Mouse (Mus musculus): ENCODE results near the gene Piezo1. TPM values are rescaled to one million over a fixed set of nuclear protein-coding genes. Genes with fewer than 3 reads are reported as not detected.

The Piezo1 gene
- polyA plus RNA-seq, 1 experiment = 7.6 TPM

DNA sequence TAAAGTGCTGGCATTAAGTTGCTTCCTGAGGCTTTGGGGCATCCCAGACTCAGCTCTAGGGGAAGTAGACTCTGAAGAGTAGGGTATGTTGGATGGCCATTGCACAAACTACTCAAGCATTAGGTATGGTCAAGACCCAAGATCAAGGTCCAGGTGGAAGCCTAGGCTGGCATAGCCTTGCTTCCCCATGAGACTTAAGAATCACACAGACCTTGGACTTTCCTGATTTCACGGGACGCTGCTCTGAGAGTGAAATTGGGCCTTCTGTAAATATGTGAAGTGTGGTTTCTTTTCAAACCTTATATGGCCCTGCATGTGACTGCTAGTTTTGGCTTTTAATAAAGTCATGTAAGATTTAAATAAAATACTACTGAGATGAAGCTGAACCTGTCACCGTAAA lies 21.6 kb upstream of the Piezo1 start:
- H3K4me1 ChIP-seq (ENCODE audit: control insufficient read depth, insufficient read depth, low read length) = no peaks in the 10 kb centered on the region
- no peak overlapping the region for H3K4me3 ChIP-seq (ENCODE audit: insufficient read depth, low read length)
- TF ChIP-seq POLR2A (IDR thresholded peaks at IDR 0.05; ENCODE audit: extremely low read depth, insufficient read depth, low read length) (no peak), CTCF (IDR thresholded peaks at IDR 0.05; ENCODE audit: extremely low read depth, insufficient read depth, low read length) (no peak)
- no peak overlapping the region for H3K27ac ChIP-seq (ENCODE audit: insufficient read depth, low read length)

DNA sequence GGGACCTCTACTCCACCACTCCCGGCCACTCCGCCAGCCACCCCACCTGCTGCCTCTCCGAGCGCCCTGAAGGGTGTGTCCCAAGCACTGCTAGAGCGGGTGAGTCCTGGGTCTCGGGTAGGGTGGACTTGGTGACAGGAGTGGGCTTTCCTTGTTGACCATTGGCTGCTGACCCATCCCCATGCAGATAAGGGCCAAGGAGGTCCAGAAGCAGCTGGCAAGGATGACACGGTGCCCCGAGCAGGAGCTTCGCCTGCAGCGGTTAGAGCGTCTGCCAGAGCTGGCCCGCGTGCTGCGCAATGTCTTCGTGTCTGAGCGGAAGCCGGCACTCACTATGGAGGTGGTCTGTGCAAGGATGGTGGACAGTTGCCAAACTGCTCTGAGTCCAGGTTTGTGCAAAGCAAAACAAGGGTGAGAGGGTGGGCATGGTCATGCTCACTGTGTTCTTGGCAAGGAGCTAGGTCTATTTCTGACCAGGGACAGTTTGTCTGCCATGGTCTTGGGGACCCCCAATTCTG lies 20.7 kb upstream of the Piezo1 start:
- TF ChIP-seq POLR2A (IDR thresholded peaks at IDR 0.05; ENCODE audit: extremely low read depth, insufficient read depth, low read length) = no peak
- no peak for TF ChIP-seq CTCF (IDR thresholded peaks at IDR 0.05; ENCODE audit: extremely low read depth, insufficient read depth, low read length)
- H3K4me1 ChIP-seq (ENCODE audit: control insufficient read depth, insufficient read depth, low read length) = peaks cover 2% of the 10 kb centered on the region; the same call in 1 of the 2 replicates
- no peak overlapping the region for H3K27ac ChIP-seq (ENCODE audit: insufficient read depth, low read length)
- no peak overlapping the region for H3K4me3 ChIP-seq (ENCODE audit: insufficient read depth, low read length)

DNA sequence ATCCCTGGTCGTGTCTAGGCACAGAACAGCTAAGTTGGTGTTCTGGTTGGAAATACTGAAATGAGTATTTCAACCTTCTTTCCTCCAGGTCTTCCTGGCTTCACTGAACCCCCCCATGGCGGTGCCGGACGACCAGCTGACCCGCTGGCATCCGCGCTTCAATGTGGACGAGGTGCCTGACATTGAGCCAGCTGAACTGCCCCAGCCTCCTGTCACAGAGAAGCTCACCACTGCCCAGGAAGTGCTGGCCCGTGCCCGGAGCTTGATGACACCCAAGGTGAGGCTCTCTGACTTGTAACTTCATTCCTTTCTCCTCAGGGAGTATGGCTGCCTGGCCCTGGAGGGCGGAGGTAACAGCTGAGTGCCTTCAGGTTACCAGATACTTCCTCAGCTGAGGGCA lies 20.0 kb upstream of the Piezo1 start:
- H3K4me3 ChIP-seq (ENCODE audit: insufficient read depth, low read length) = no peak overlapping the region
- no peak for TF ChIP-seq POLR2A (IDR thresholded peaks at IDR 0.05; ENCODE audit: extremely low read depth, insufficient read depth, low read length)
- TF ChIP-seq CTCF (IDR thresholded peaks at IDR 0.05; ENCODE audit: extremely low read depth, insufficient read depth, low read length) = no peak
- H3K4me1 ChIP-seq (ENCODE audit: control insufficient read depth, insufficient read depth, low read length) = peaks cover 2% of the 10 kb centered on the region; the same call in 1 of the 2 replicates
- H3K27ac ChIP-seq (ENCODE audit: insufficient read depth, low read length) = no peak overlapping the region

DNA sequence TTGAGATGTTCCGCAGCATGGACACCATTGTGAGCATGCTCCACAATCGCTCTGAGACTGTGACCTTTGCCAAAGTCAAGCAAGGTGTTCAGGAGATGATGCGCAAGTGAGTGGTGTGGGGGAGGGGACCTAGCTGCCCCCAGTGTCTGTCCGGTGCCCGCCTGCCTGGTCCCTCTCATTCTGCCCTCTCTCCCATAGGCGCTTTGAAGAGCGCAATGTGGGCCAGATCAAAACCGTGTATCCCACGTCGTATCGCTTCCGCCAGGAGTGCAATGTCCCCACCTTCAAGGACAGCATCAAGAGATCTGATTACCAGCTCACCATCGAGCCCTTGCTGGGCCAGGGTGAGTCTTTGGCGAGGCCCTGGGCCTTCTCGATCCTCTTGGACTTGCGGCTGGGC lies 18.9 kb upstream of the Piezo1 start:
- no peak for TF ChIP-seq POLR2A (IDR thresholded peaks at IDR 0.05; ENCODE audit: extremely low read depth, insufficient read depth, low read length)
- TF ChIP-seq CTCF (IDR thresholded peaks at IDR 0.05; ENCODE audit: extremely low read depth, insufficient read depth, low read length) = no peak
- H3K4me1 ChIP-seq (ENCODE audit: control insufficient read depth, insufficient read depth, low read length) = peaks cover 2% of the 10 kb centered on the region; the same call in 1 of the 2 replicates
- no peak overlapping the region for H3K4me3 ChIP-seq (ENCODE audit: insufficient read depth, low read length)
- no peak overlapping the region for H3K27ac ChIP-seq (ENCODE audit: insufficient read depth, low read length)

DNA sequence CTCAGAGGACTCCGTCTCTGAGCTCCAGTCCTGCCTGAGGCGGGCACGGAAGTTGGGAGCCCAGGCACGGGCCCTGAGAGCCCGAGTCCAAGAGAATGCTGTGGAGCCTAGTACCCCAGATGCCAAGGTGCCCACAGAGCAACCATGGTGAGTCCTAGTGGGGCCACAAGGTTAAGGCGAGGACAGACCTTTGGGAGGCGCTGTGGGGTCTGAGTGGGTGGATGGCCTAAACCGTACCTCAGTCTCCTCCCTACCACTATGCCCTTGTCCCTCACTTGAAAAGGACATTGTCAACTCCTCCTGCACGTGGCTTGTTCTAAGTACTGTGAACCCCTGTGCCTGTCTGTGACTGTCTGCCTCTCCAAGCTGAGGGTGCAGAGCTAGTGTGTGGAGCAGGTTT lies 18.2 kb upstream of the Piezo1 start:
- H3K27ac ChIP-seq (ENCODE audit: insufficient read depth, low read length) = no peak overlapping the region
- TF ChIP-seq POLR2A (IDR thresholded peaks at IDR 0.05; ENCODE audit: extremely low read depth, insufficient read depth, low read length) (no peak), CTCF (IDR thresholded peaks at IDR 0.05; ENCODE audit: extremely low read depth, insufficient read depth, low read length) (no peak)
- H3K4me1 ChIP-seq (ENCODE audit: control insufficient read depth, insufficient read depth, low read length) = peaks cover 2% of the 10 kb centered on the region; the same call in 1 of the 2 replicates
- no peak overlapping the region for H3K4me3 ChIP-seq (ENCODE audit: insufficient read depth, low read length)

DNA sequence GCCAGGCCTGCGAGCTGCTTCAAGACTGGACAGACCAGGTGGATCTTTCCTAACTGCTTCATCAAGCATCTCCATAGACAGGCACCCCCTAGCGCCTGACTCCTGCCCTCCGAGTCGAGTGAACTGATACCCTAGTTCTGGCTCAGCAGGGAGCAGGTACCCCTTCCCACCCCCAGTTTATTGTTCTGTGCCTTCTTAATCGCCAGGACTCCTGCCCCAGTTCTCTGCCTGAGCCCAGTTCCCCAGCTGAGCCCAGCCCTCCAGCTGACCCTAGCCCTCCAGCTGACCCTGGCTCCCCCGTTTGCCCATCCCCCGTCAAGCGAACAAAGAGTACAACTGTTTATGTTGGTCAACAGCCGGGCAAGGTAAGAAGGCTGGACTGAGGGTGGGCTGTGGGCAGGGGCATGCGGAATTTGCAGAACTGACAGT lies 17.8 kb upstream of the Piezo1 start:
- Histone ChIP-seq H3K4me3 (ENCODE audit: insufficient read depth, low read length) (no peak overlapping the region), H3K27ac (ENCODE audit: insufficient read depth, low read length) (no peak overlapping the region), H3K4me1 (ENCODE audit: control insufficient read depth, insufficient read depth, low read length) (peaks cover 2% of the 10 kb centered on the region; the same call in 1 of the 2 replicates)
- TF ChIP-seq POLR2A (IDR thresholded peaks at IDR 0.05; ENCODE audit: extremely low read depth, insufficient read depth, low read length) (no peak), CTCF (IDR thresholded peaks at IDR 0.05; ENCODE audit: extremely low read depth, insufficient read depth, low read length) (no peak)

DNA sequence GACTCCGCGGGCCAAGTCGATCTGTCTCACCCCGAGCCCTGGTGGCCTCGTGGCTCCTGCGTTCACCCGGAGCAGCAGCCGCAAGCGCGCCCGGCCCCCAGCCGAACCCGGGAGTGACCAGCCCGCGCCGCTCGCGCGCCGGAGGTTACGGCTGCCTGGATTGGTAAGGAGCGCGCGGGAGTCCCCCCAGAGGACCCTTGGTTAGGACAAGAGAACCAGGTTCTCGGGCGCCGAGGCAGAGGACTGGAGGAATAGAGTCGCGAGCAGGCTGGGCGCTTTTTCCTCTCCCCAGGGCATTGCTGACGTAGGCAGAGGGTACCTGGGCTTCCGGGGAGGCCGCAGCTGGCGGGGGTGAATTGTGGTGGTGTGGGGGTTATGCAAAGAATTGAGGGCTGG lies 17.0 kb upstream of the Piezo1 start:
- peaks cover 2% of the 10 kb centered on the region; the same call in 1 of the 2 replicates for H3K4me1 ChIP-seq (ENCODE audit: control insufficient read depth, insufficient read depth, low read length)
- no peak for TF ChIP-seq CTCF (IDR thresholded peaks at IDR 0.05; ENCODE audit: extremely low read depth, insufficient read depth, low read length)
- no peak for TF ChIP-seq POLR2A (IDR thresholded peaks at IDR 0.05; ENCODE audit: extremely low read depth, insufficient read depth, low read length)
- H3K27ac ChIP-seq (ENCODE audit: insufficient read depth, low read length) = no peak overlapping the region
- peak overlapping the region; percentile 53 for H3K4me3 ChIP-seq (ENCODE audit: insufficient read depth, low read length)

DNA sequence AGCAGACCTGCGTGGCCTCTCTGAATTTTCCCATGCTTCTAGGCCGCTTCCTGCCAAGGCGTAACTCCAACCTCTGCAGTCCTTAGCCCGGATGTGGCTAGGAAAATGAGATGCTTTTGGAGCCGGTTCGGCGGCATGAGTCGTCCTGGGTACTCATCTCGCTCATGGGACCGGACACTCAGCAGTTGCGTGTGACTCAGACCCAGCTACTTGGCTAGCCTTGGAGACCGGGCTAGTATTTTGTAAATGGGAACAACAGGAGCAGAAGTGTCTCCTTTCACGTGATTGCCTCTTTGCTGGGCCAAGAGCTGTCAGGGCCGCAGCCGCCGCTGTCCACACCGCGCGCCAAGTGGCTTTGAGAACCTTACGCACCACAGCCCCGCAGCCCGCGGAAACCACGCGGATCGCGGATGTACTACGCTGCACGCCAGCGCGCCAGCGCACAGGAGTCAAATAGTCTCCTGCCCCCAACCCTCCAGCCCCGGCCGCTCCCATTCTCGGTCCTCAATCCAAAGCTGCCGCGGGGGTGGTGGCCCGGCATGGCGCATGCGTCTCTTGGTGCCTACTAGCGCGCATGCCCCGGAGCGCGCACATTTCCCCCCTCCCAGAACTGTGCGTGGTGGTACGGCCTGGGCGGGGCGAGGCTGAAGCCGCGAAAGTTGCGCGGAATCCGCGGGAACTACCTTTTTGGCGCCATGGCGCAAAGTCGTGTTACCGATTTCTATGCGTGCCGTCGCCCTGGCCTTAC lies 16.4 kb upstream of the Piezo1 start, which contains the start of gene Cdt1:
Cdt1 (plus strand) TSS at position 655 of the 748 bp plus-strand sequence.
- peak within 1 kb of the TSS; percentile 53 for H3K4me3 ChIP-seq (ENCODE audit: insufficient read depth, low read length)
- H3K4me1 ChIP-seq (ENCODE audit: control insufficient read depth, insufficient read depth, low read length) = peaks cover 2% of the 10 kb centered on the region; the same call in 1 of the 2 replicates
- H3K27ac ChIP-seq (ENCODE audit: insufficient read depth, low read length) = peak within 1 kb of the TSS; percentile 80
- TF ChIP-seq CTCF (IDR thresholded peaks at IDR 0.05; ENCODE audit: extremely low read depth, insufficient read depth, low read length) (no peak), POLR2A (IDR thresholded peaks at IDR 0.05; ENCODE audit: extremely low read depth, insufficient read depth, low read length) (peak; percentile 75)

DNA sequence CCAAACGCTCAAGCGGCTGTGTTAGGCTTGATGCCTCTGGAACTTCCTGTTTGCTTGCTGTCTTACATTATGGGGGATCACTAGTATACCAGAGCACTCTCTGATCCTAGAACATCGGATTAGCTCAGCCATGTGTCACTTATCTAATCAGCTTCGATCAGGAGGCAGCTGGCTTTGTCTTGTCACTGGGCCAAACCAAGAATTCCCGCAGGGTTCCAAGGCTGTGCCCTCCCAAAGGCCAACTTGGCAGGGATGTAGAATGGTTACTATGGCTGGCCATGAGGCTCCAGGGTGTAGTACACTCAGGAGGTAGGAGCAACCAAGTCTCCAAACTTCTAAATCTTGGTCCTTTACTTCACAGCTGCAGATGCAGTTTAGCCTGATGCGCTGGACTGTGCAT lies 15.6 kb upstream of the Piezo1 start:
- TF ChIP-seq POLR2A (IDR thresholded peaks at IDR 0.05; ENCODE audit: extremely low read depth, insufficient read depth, low read length) = no peak
- no peak for TF ChIP-seq CTCF (IDR thresholded peaks at IDR 0.05; ENCODE audit: extremely low read depth, insufficient read depth, low read length)
- Histone ChIP-seq H3K27ac (ENCODE audit: insufficient read depth, low read length) (peak overlapping the region; percentile 2; the same call in 1 of the 2 replicates), H3K4me1 (ENCODE audit: control insufficient read depth, insufficient read depth, low read length) (peaks cover 2% of the 10 kb centered on the region; the same call in 1 of the 2 replicates), H3K4me3 (ENCODE audit: insufficient read depth, low read length) (peak overlapping the region; percentile 53)
